Mouse (Mus musculus) embryonic facial prominence, embryonic 14.5 days (tissue): ENCODE data around the gene Ganc. TPM values are rescaled to one million over a fixed set of nuclear protein-coding genes. Genes with fewer than 3 reads are reported as not detected.
A peak's percentile ranks its signal among the peaks of the same experiment; 100 is the strongest.

Source experiments
- ATAC-seq: fragments of 200-750 bp; cut with Nextera tagmentation; 2 replicates; pipeline ENCODE4 v1.8.0; 2017; ENCODE audit warnings: low read depth, moderate number of reproducible peaks, moderate TSS enrichment
- DNase-seq: peaks from one replicate; pipeline ENCODE4 v3.0.0-alpha.2; 2015; ENCODE audit warnings: low spot score
- H3K27ac ChIP-seq: fragments of 300-500 bp; sonication (generic); replicated peaks from 2 replicates; pipeline ENCODE4 v1.5.1; 2014; ENCODE audit warnings: low read depth, mild to moderate bottlenecking, low read length, moderate library complexity
- H3K27me3 ChIP-seq: fragments of 300-500 bp; sonication (generic); replicated peaks from 2 replicates; pipeline ENCODE4 v1.6.1; 2014; ENCODE audit warnings: low read length; ENCODE audit not compliant: control insufficient read depth, insufficient read depth
- H3K36me3 ChIP-seq: fragments of 300-500 bp; sonication (generic); 2 replicates; pipeline ENCODE4 v1.6.1; 2014; ENCODE audit warnings: low read length, mixed read lengths; ENCODE audit not compliant: control insufficient read depth, insufficient read depth
- H3K4me1 ChIP-seq: fragments of 300-500 bp; sonication (generic); 2 replicates; pipeline ENCODE4 v1.6.1; 2014; ENCODE audit warnings: antibody characterized with exemption, low read length; ENCODE audit not compliant: control insufficient read depth, insufficient read depth
- H3K4me2 ChIP-seq: fragments of 300-500 bp; sonication (generic); 2 replicates; pipeline ENCODE4 v1.6.1; 2014; ENCODE audit warnings: low read depth, mild to moderate bottlenecking, low read length, moderate library complexity, mixed read lengths
- H3K4me3 ChIP-seq: fragments of 300-500 bp; sonication (generic); 2 replicates; pipeline ENCODE4 v1.5.1; 2014; ENCODE audit warnings: low read depth, mild to moderate bottlenecking, low read length
- H3K9ac ChIP-seq: fragments of 300-500 bp; sonication (generic); 2 replicates; pipeline ENCODE4 v1.6.1; 2014; ENCODE audit warnings: low read depth, mild to moderate bottlenecking, low read length, moderate library complexity, mixed read lengths
- H3K9me3 ChIP-seq: fragments of 300-500 bp; sonication (generic); 2 replicates; pipeline ENCODE4 v1.6.1; 2016; ENCODE audit warnings: low read length; ENCODE audit not compliant: control insufficient read depth
- WGBS: fragments of 180-500 bp; shearing (Covaris S2); extraction: QIAGEN DNeasy Blood & Tissue Kit; methylation state at CpG from one replicate; pipeline ENCODE4 v1.1.7; 2014; 5-methylcytosine and 5-hydroxymethylcytosine counted together
- polyA plus RNA-seq: library from polyadenylated mRNA; unstranded; fragments of >200 nt; fragmentation: Nextera tagmentation; extraction: Ambion mirVana; gene quantifications from 2 replicates; pipeline ENCODE4 v1.2.1, GENCODE M21; 2014

The Ganc gene
- polyA plus RNA-seq, 1 experiment from 2014 or later: 8.7 TPM

DNA sequence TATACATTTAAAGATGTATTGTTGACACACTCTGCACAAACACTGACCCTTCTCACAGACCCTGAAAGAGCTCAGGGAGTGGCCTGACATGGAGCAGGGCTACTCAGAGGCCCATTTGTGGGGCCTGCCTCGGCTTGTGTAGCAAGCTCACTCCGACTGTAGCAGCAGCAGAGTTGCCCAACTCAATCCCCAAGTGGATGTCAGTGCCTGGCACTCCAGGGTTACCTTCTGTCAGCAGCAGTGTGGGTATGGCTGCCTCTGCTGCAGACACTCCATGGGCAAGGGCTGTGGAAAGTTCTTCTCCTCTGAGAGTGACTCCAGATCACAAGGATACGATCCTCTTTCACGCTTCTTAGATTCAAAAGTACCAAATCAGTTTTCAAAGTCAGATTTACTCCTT is 56.5 kb downstream of the Ganc start:
- no peak for ATAC-seq
- Histone ChIP-seq H3K4me2 (no peak overlapping the region), H3K4me3 (no peak overlapping the region), H3K9ac (no peak overlapping the region), H3K9me3 (no peaks in the 10 kb centered on the region), H3K36me3 (no peaks in the 10 kb centered on the region), H3K27me3 (no peaks in the 10 kb centered on the region), H3K4me1 (no peaks in the 10 kb centered on the region), H3K27ac (no peak overlapping the region)
- no peak for DNase-seq
- 84% methylated on average over 4 of the region's 4 CpGs for WGBS

DNA sequence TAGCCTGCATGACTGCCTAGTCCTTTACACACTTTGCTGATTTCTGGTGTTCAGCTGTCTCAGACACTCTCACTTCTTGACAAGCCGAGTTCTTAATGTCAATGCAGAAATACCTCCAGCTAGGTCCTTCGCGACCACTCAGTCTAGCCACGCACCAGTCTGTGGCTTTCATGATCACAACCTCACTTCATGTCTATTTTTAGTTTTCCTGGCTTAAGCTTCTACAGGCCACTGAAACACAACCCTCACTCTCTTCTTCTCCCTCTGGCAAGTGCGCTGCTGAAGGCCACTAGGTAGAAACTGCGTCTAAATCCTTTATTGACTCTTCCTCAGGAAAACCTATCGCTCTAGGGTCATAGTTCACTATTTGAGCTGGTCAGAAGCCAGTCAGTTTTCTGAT is 59.6 kb downstream of the Ganc start:
- Histone ChIP-seq H3K4me1 (no peaks in the 10 kb centered on the region), H3K4me2 (no peak overlapping the region), H3K9me3 (no peaks in the 10 kb centered on the region), H3K9ac (no peak overlapping the region), H3K27me3 (no peaks in the 10 kb centered on the region), H3K27ac (no peak overlapping the region), H3K4me3 (no peak overlapping the region), H3K36me3 (no peaks in the 10 kb centered on the region)
- DNase-seq: peak; percentile 20
- ATAC-seq: no peak
- 79% methylated on average over 7 of the region's 7 CpGs for WGBS

DNA sequence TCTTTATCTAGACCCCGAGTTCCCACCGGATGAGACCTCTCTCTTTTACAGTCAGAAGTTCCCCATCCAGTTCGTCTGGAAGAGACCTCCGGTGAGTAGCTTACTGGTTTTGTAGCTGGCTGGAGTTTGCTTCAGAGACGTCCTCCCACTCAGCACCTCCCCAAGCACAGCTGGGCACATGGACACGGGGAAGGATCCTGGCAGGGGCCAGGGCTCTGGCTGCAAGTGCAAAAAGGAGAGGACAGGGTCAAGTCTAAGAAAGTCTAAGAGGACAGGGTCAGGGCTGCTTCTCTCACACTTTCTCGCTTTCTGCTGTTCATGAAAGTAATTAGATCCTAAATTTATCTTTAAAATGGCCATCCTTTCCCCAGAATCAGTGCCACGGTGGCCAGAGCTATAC is 60.4 kb downstream of the Ganc start:
- no peak overlapping the region for H3K9ac ChIP-seq
- 72% methylated on average over 8 of the region's 8 CpGs for WGBS

DNA sequence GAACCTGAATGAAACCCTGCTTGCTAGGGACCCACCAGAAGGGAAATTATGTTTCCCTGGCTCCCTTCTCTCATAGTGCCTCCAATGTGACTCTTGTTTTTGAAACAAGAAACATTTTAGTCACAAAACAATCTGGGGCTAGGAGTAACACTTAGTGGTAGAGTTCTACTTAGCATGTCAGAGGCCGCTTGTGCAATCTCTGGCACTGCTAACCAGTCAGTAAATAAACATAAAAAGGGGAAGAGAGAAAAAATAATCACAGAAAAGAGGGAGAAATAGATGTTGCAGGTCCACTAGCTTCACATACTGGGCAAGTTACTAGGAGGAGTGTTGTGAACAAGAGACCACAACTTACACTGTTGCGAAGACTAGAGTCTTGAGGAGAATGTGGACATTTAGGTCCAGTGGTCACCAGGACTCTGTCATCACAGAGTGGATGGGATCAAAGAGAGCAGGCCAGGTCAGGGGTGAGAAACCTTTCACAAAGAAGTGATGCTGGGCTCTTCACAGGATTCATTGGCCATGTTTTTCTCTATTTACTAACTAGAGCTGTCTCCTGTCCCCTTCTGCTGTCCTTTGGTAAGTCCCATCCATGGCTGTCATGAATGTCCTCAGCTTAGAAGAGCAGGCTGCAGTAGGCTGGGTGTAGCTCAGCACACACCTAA is 61.2 kb downstream of the Ganc start:
- ATAC-seq (no peak), DNase-seq (no peak)
- Histone ChIP-seq H3K9me3 (no peaks in the 10 kb centered on the region), H3K4me2 (no peak overlapping the region), H3K27me3 (no peaks in the 10 kb centered on the region), H3K9ac (no peak overlapping the region), H3K4me1 (no peaks in the 10 kb centered on the region), H3K4me3 (no peak overlapping the region), H3K36me3 (no peaks in the 10 kb centered on the region), H3K27ac (no peak overlapping the region)
- whole genome bisulfite sequencing: 88% methylated on average over 2 of the region's 2 CpGs

More for the DNA sequence above, 60.4 kb downstream of the Ganc start:
- H3K27me3 ChIP-seq: no peaks in the 10 kb centered on the region
- no peak overlapping the region for H3K4me2 ChIP-seq
- ATAC-seq: no peak
- H3K36me3 ChIP-seq: no peaks in the 10 kb centered on the region
- H3K27ac ChIP-seq: no peak overlapping the region
- H3K4me1 ChIP-seq: no peaks in the 10 kb centered on the region
- H3K9me3 ChIP-seq: no peaks in the 10 kb centered on the region
- DNase-seq: no peak
- H3K4me3 ChIP-seq: no peak overlapping the region

DNA sequence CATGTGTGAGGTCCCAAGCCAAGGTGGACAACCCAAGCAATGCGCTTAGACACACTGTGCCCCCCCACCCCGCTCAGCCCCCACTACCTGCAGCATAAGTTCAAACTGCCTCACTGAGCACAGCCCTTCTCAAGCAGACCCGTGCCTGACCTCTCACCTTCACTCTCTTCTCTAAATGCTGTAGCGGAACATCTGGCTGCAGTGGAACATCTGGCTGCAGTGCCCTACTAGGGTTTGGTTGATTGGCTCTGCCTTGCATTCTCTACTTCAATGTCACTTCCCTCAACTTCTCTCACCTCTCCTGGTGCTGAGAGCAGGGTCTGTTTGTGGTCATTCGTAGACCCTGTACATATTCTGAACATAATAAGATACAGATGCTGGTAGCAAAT is 61.7 kb downstream of the Ganc start:
- Histone ChIP-seq H3K27me3 (no peaks in the 10 kb centered on the region), H3K9me3 (no peaks in the 10 kb centered on the region), H3K4me2 (no peak overlapping the region), H3K27ac (no peak overlapping the region), H3K4me1 (no peaks in the 10 kb centered on the region), H3K4me3 (no peak overlapping the region), H3K9ac (no peak overlapping the region), H3K36me3 (no peaks in the 10 kb centered on the region)
- no peak for DNase-seq
- no peak for ATAC-seq
- 66% methylated on average over 5 of the region's 5 CpGs for WGBS

DNA sequence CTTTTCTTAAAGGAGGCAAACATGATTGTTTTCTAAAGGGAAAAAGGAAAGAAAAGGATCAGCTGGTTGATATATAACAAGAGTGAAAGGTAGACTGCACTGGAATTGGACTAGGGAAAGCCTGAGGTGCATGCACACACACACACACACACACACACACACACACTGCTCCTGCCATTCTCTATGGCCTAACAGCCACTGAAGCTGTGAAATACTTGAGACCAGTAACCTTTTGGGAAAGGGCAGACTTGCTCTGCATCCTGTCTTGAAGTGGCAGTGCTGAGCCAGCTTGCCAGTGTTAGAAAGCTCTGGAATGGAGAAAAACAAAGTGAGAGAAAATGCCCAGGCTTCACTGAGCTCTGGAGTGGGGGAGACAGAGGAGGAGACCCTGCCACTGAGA is 64.3 kb downstream of the Ganc start:
- ATAC-seq (no peak), DNase-seq (no peak)
- H3K9ac ChIP-seq: no peak overlapping the region
- no peaks in the 10 kb centered on the region for H3K4me1 ChIP-seq
- H3K36me3 ChIP-seq: no peaks in the 10 kb centered on the region
- H3K4me2 ChIP-seq: no peak overlapping the region
- no peak overlapping the region for H3K27ac ChIP-seq
- H3K9me3 ChIP-seq: no peaks in the 10 kb centered on the region
- no peak overlapping the region for H3K4me3 ChIP-seq
- no peaks in the 10 kb centered on the region for H3K27me3 ChIP-seq

DNA sequence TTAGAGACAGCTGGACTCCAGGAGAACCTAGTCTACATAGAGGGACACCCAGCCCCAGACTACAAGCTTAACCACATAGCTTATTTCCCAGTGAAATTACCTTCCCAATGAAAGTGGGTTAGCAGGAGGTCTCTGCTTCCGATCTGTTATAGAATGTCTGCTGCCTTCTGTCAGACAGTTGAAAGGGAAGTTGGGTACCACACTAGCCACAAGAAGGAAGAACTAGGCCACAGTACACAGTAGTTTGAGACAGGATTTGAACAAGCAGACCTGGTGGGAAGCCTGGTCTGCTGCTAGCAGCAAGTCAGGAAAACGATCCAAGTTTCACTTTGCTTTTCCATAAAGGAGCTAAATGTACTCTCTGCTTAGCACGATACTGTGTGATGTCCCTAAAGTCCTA is 65.5 kb downstream of the Ganc start:
- Histone ChIP-seq H3K9ac (no peak overlapping the region), H3K9me3 (0 out of 2 replicates have a peak, but pooled peaks cover 5% of the 10 kb centered on the region), H3K4me2 (no peak overlapping the region), H3K27ac (no peak overlapping the region), H3K4me1 (no peaks in the 10 kb centered on the region), H3K27me3 (no peaks in the 10 kb centered on the region), H3K36me3 (no peaks in the 10 kb centered on the region), H3K4me3 (no peak overlapping the region)
- WGBS: 83% methylated on average over 3 of the region's 3 CpGs
- ATAC-seq (no peak), DNase-seq (no peak)

DNA sequence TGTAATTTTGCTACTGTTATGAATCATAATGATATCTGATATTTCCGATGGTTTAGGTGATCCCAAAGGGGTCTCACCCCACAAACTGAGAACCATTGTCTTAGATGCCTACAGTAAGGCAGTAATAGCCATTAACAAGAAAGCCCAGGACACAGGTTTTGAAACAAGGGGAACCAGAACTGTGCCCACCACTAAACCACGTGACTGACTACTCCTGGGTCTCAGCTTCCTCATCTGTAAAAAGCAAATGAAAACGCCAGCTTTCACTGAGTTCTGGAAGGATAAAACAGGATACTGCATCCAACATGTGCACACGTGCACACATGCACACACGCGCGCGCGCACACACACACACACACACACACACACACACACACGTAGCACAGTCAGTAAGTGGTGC is 66.0 kb downstream of the Ganc start:
- Histone ChIP-seq H3K4me2 (no peak overlapping the region), H3K9me3 (0 out of 2 replicates have a peak, but pooled peaks cover 5% of the 10 kb centered on the region), H3K27me3 (no peaks in the 10 kb centered on the region), H3K27ac (no peak overlapping the region), H3K36me3 (no peaks in the 10 kb centered on the region), H3K4me1 (no peaks in the 10 kb centered on the region), H3K4me3 (no peak overlapping the region), H3K9ac (no peak overlapping the region)
- no peak for ATAC-seq
- WGBS: 86% methylated on average over 10 of the region's 10 CpGs
- no peak for DNase-seq

DNA sequence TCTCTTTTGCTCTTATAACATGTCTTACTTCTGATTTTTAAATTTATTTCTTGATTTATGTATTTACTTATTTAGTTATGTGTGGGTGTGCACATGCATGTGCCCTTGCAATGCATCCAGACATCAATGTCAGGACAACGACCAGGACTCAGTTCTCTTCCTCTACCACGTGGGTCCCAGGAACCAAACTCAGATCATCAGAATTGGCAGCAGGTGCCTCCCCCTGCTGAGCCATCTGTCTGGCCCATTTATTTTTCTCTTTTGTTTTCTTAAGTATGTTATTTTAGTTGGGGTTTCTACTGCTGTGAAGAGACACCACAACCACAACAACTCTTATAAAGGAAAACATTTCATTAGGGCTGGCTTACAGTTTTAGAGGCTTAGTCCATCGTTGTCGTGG is 67.2 kb downstream of the Ganc start:
- no peak for ATAC-seq
- Histone ChIP-seq H3K36me3 (no peaks in the 10 kb centered on the region), H3K4me1 (no peaks in the 10 kb centered on the region), H3K9me3 (0 out of 2 replicates have a peak, but pooled peaks cover 5% of the 10 kb centered on the region), H3K4me2 (no peak overlapping the region), H3K27me3 (no peaks in the 10 kb centered on the region), H3K9ac (no peak overlapping the region), H3K27ac (no peak overlapping the region), H3K4me3 (no peak overlapping the region)
- no peak for DNase-seq
- 75% methylated on average over 4 of the region's 4 CpGs for WGBS
